Mouse (Mus musculus): ENCODE measurements around the gene Klhdc10. TPM values are rescaled to one million over a fixed set of nuclear protein-coding genes. Genes with fewer than 3 reads are reported as not detected.

Gene Klhdc10
- total and polyA plus RNA-seq, 3 experiments, result 19.9 to 48.8 (median 30.2) TPM

GRCm38 (mm10) chr6:30469370-30469769 is 67.7 kb downstream of the Klhdc10 start:
- Histone ChIP-seq H3K36me3 (replicated peaks) (no peaks in the 10 kb centered on the region), H3K4me3 (ENCODE audit: low read depth, low read length) (no peak overlapping the region), H3K4me1 (ENCODE audit: insufficient read depth, low read depth, low read length) (peaks cover 22% of the 10 kb centered on the region), H3K9me3 (replicated peaks) (no peaks in the 10 kb centered on the region), H3K27me3 (ENCODE audit: insufficient read depth, low read length) (peaks cover 47% of the 10 kb centered on the region)
- TF ChIP-seq TAL1 (conservative IDR thresholded peaks at IDR 0.05; ENCODE audit: low read depth, low read length), result no peak
- no peak for TF ChIP-seq CTCF (IDR thresholded peaks at IDR 0.05; ENCODE audit: low read depth, low read length)
- TF ChIP-seq GATA1 (IDR thresholded peaks at IDR 0.05; ENCODE audit: borderline replicate concordance, low read length), result no peak
- TF ChIP-seq GATA2 (IDR thresholded peaks at IDR 0.05; ENCODE audit: borderline replicate concordance, low read depth, low read length), result no peak
- no peak for TF ChIP-seq POLR2AphosphoS5 (IDR thresholded peaks at IDR 0.05; ENCODE audit: insufficient replicate concordance, low read depth, low read length)
- no peak for ATAC-seq (ENCODE audit: extremely low read depth, insufficient number of reproducible peaks, low FRiP score, poor library complexity, severe bottlenecking)
- no peak for DNase-seq (ENCODE audit: low spot score)

- H3K27me3 ChIP-seq (ENCODE audit: insufficient read depth, low read length), result peaks cover 25% of the 10 kb centered on the region
- peaks cover 12% of the 10 kb centered on the region for H3K4me1 ChIP-seq (ENCODE audit: insufficient read depth, low read depth, low read length)
- no peak overlapping the region for H3K4me3 ChIP-seq (ENCODE audit: low read depth, low read length)
- H3K9me3 ChIP-seq (replicated peaks), result no peaks in the 10 kb centered on the region
- H3K36me3 ChIP-seq (replicated peaks), result peaks cover 7% of the 10 kb centered on the region
- ATAC-seq (ENCODE audit: extremely low read depth, insufficient number of reproducible peaks, low FRiP score, poor library complexity, severe bottlenecking) (no peak), DNase-seq (ENCODE audit: low spot score) (no peak)
- TF ChIP-seq POLR2AphosphoS5 (IDR thresholded peaks at IDR 0.05; ENCODE audit: insufficient replicate concordance, low read depth, low read length), result no peak
- no peak for TF ChIP-seq GATA1 (IDR thresholded peaks at IDR 0.05; ENCODE audit: borderline replicate concordance, low read length)
- no peak for TF ChIP-seq GATA2 (IDR thresholded peaks at IDR 0.05; ENCODE audit: borderline replicate concordance, low read depth, low read length)
- TF ChIP-seq TAL1 (conservative IDR thresholded peaks at IDR 0.05; ENCODE audit: low read depth, low read length), result no peak
- no peak for TF ChIP-seq CTCF (IDR thresholded peaks at IDR 0.05; ENCODE audit: low read depth, low read length)
Observed at GRCm38 (mm10) chr6:30471706-30472105, 70.0 kb downstream of the Klhdc10 start.

- Histone ChIP-seq H3K27me3 (ENCODE audit: insufficient read depth, low read length) (no peaks in the 10 kb centered on the region), H3K4me1 (ENCODE audit: insufficient read depth, low read depth, low read length) (no peaks in the 10 kb centered on the region), H3K36me3 (replicated peaks) (peaks cover 52% of the 10 kb centered on the region), H3K4me3 (ENCODE audit: low read depth, low read length) (no peak overlapping the region), H3K9me3 (replicated peaks) (no peaks in the 10 kb centered on the region)
- ATAC-seq (ENCODE audit: extremely low read depth, insufficient number of reproducible peaks, low FRiP score, poor library complexity, severe bottlenecking) (no peak), DNase-seq (ENCODE audit: low spot score) (no peak)
- TF ChIP-seq GATA1 (IDR thresholded peaks at IDR 0.05; ENCODE audit: borderline replicate concordance, low read length) (no peak), CTCF (IDR thresholded peaks at IDR 0.05; ENCODE audit: low read depth, low read length) (no peak), GATA2 (IDR thresholded peaks at IDR 0.05; ENCODE audit: borderline replicate concordance, low read depth, low read length) (no peak), TAL1 (conservative IDR thresholded peaks at IDR 0.05; ENCODE audit: low read depth, low read length) (no peak), POLR2AphosphoS5 (IDR thresholded peaks at IDR 0.05; ENCODE audit: insufficient replicate concordance, low read depth, low read length) (no peak)
Observed at GRCm38 (mm10) chr6:30476025-30476765, 74.5 kb downstream of the Klhdc10 start.

GRCm38 (mm10) chr6:30477210-30477714 is 75.6 kb downstream of the Klhdc10 start:
- Histone ChIP-seq H3K4me1 (ENCODE audit: insufficient read depth, low read depth, low read length) (no peaks in the 10 kb centered on the region), H3K27me3 (ENCODE audit: insufficient read depth, low read length) (no peaks in the 10 kb centered on the region), H3K36me3 (replicated peaks) (peaks cover 63% of the 10 kb centered on the region), H3K4me3 (ENCODE audit: low read depth, low read length) (no peak overlapping the region), H3K9me3 (replicated peaks) (no peaks in the 10 kb centered on the region)
- no peak for ATAC-seq (ENCODE audit: extremely low read depth, insufficient number of reproducible peaks, low FRiP score, poor library complexity, severe bottlenecking)
- DNase-seq (ENCODE audit: low spot score), result no peak
- TF ChIP-seq TAL1 (conservative IDR thresholded peaks at IDR 0.05; ENCODE audit: low read depth, low read length) (no peak), GATA2 (IDR thresholded peaks at IDR 0.05; ENCODE audit: borderline replicate concordance, low read depth, low read length) (no peak), POLR2AphosphoS5 (IDR thresholded peaks at IDR 0.05; ENCODE audit: insufficient replicate concordance, low read depth, low read length) (no peak)

- Histone ChIP-seq H3K4me1 (ENCODE audit: insufficient read depth, low read depth, low read length) (no peaks in the 10 kb centered on the region), H3K9me3 (replicated peaks) (no peaks in the 10 kb centered on the region), H3K4me3 (ENCODE audit: low read depth, low read length) (no peak overlapping the region), H3K36me3 (replicated peaks) (peaks cover 68% of the 10 kb centered on the region), H3K27me3 (ENCODE audit: insufficient read depth, low read length) (no peaks in the 10 kb centered on the region)
- no peak for ATAC-seq (ENCODE audit: extremely low read depth, insufficient number of reproducible peaks, low FRiP score, poor library complexity, severe bottlenecking)
- no peak for DNase-seq (ENCODE audit: low spot score)
- TF ChIP-seq GATA1 (IDR thresholded peaks at IDR 0.05; ENCODE audit: borderline replicate concordance, low read length) (no peak), CTCF (IDR thresholded peaks at IDR 0.05; ENCODE audit: low read depth, low read length) (no peak), TAL1 (conservative IDR thresholded peaks at IDR 0.05; ENCODE audit: low read depth, low read length) (no peak), GATA2 (IDR thresholded peaks at IDR 0.05; ENCODE audit: borderline replicate concordance, low read depth, low read length) (no peak), POLR2AphosphoS5 (IDR thresholded peaks at IDR 0.05; ENCODE audit: insufficient replicate concordance, low read depth, low read length) (no peak)
Observed at GRCm38 (mm10) chr6:30477784-30478183, 76.1 kb downstream of the Klhdc10 start.

GRCm38 (mm10) chr6:30479418-30479817 is 77.8 kb downstream of the Klhdc10 start:
- H3K27me3 ChIP-seq (ENCODE audit: insufficient read depth, low read length), result no peaks in the 10 kb centered on the region
- ATAC-seq (ENCODE audit: extremely low read depth, insufficient number of reproducible peaks, low FRiP score, poor library complexity, severe bottlenecking) (no peak), DNase-seq (ENCODE audit: low spot score) (no peak)
- no peak overlapping the region for H3K4me3 ChIP-seq (ENCODE audit: low read depth, low read length)
- TF ChIP-seq POLR2AphosphoS5 (IDR thresholded peaks at IDR 0.05; ENCODE audit: insufficient replicate concordance, low read depth, low read length) (no peak), CTCF (IDR thresholded peaks at IDR 0.05; ENCODE audit: low read depth, low read length) (no peak), GATA2 (IDR thresholded peaks at IDR 0.05; ENCODE audit: borderline replicate concordance, low read depth, low read length) (no peak), GATA1 (IDR thresholded peaks at IDR 0.05; ENCODE audit: borderline replicate concordance, low read length) (no peak), TAL1 (conservative IDR thresholded peaks at IDR 0.05; ENCODE audit: low read depth, low read length) (no peak)
- peaks cover 84% of the 10 kb centered on the region for H3K36me3 ChIP-seq (replicated peaks)
- no peaks in the 10 kb centered on the region for H3K4me1 ChIP-seq (ENCODE audit: insufficient read depth, low read depth, low read length)
- no peaks in the 10 kb centered on the region for H3K9me3 ChIP-seq (replicated peaks)
